Mouse (Mus musculus) cortical plate, adult 2 months (tissue): ENCODE measurements at regions not wholly inside any gene's neighbourhood (a gene's known extent, or its start where the extent isn't known, plus 50 kb on each side); places are given as distances from the start of the nearest gene placed in this dataset.

Experiments
- CTCF ChIP-seq: fragments of 200-500 bp; IDR thresholded peaks from 2 replicates; pipeline ENCODE4 v1.5.1; 2011; ENCODE audit warnings: mild to moderate bottlenecking, control low read depth, low read length; ENCODE audit not compliant: insufficient read depth; ENCODE audit errors: extremely low read depth
- POLR2A ChIP-seq: fragments of 200-500 bp; IDR thresholded peaks from 2 replicates; pipeline ENCODE4 v1.6.1; 2011; ENCODE audit warnings: mild to moderate bottlenecking, low read length, control low read depth; ENCODE audit not compliant: insufficient read depth; ENCODE audit errors: extremely low read depth

DNA sequence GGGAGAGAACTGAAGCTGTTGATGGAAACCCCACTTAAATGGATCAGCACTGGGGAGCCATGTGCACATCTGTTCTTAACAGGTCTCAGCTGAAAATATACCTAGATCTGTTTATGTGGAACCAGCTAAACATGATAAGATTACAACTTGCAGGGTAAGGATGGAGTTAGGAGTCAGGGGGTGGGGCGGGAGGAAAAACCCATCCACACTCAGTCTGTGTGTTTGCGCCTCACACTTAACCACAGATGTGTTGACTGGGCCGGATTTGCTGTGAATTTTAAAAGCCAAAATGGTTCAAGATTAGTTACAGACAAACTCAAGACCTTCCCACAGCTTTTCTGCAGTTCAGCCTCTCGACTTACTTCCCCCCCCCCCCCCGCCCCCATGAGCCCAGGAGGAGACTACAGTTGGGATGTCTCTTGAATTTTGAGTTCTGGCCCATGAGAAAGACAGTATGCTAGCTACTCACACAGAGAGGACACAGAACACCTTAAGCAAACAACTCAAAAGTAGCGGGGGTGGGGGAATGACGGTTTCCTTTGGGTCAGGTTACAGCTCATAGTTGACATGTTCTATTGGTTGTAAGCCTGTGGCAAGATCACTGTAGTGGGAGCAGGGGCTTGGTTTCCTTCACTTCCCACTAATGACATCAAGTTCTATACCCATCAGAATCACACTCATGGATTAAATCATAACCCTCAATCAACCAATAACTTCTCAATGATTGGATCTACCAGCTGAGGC is 209.1 kb downstream of the Bcl2l11 start:
- TF ChIP-seq POLR2A (no peak), CTCF (no peak)
